Mouse (Mus musculus) midbrain, embryonic 15.5 days (tissue): Measurements from ENCODE around the gene Cenpa. TPM values are rescaled to one million over a fixed set of nuclear protein-coding genes. Genes with fewer than 3 reads are reported as not detected.

Source experiments
- ATAC-seq: fragments of 200-750 bp; cut with Nextera tagmentation; replicated peaks from 2 replicates; pipeline ENCODE4 v1.8.0; 2017; ENCODE audit warnings: moderate TSS enrichment
- H3K27ac ChIP-seq: fragments of 300-500 bp; sonication (generic); 2 replicates; pipeline ENCODE4 v1.5.1; 2015; ENCODE audit warnings: mild to moderate bottlenecking, inconsistent platforms
- H3K27me3 ChIP-seq: fragments of 300-500 bp; sonication (generic); replicated peaks from 2 replicates; pipeline ENCODE4 v1.6.1; 2015; ENCODE audit warnings: inconsistent platforms
- H3K36me3 ChIP-seq: fragments of 300-500 bp; sonication (generic); replicated peaks from 2 replicates; pipeline ENCODE4 v1.6.1; 2015; ENCODE audit warnings: inconsistent platforms
- H3K4me1 ChIP-seq: fragments of 300-500 bp; sonication (generic); 2 replicates; pipeline ENCODE4 v1.6.1; 2015; ENCODE audit warnings: inconsistent platforms
- H3K4me2 ChIP-seq: fragments of 300-500 bp; sonication (generic); 2 replicates; pipeline ENCODE4 v1.6.1; 2015; ENCODE audit warnings: inconsistent platforms, mild to moderate bottlenecking, moderate library complexity
- H3K4me3 ChIP-seq: fragments of 300-500 bp; sonication (generic); 2 replicates; pipeline ENCODE4 v1.5.1; 2015; ENCODE audit warnings: mild to moderate bottlenecking, inconsistent platforms
- H3K9ac ChIP-seq: fragments of 300-500 bp; sonication (generic); 2 replicates; pipeline ENCODE4 v1.6.1; 2015; ENCODE audit warnings: mild to moderate bottlenecking, inconsistent platforms
- H3K9me3 ChIP-seq: fragments of 300-500 bp; sonication (generic); 2 replicates; pipeline ENCODE4 v1.6.1; 2016; ENCODE audit warnings: inconsistent platforms
- WGBS: fragments of 180-500 bp; shearing (Covaris S2); methylation state at CpG from one replicate; pipeline ENCODE4 v1.1.7; 2015; ENCODE audit warnings: mixed read lengths; 5-methylcytosine and 5-hydroxymethylcytosine counted together
- microRNA-seq: library from miRNA; unstranded; fragments of <30 nt; microRNA quantifications from one replicate; pipeline ENCODE4, GENCODE M21; 2016
- polyA plus RNA-seq: library from polyadenylated mRNA; unstranded; fragments of >200 nt; fragmentation: Nextera tagmentation; extraction: Ambion mirVana; gene quantifications from 2 replicates; pipeline ENCODE4 v1.2.1, GENCODE M21; 2015

Cenpa gene
- polyA plus RNA-seq, 1 experiment from 2014 or later, result 39.4 TPM

DNA sequence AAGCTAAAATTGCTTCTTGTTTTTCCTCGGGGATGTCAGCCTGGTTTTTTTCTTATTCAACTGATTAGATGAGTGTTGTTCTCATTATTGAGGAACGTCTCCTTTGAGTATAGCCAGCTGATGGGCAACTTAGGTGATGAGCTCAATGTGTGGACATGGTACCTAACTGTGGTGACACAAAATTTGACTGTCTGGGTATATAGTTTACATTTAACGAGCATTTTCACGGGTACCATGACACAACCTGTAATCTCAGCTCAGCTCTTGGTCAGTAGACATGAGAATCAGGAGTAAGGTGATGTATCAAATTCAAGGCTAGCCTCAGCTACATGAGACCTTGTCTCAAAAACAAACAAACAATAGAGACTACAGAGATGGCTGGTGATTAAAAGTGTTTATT, 50.9 kb downstream of the Cenpa start:
- no peak overlapping the region; the same call in 1 of the 2 replicates for H3K27ac ChIP-seq
- no peaks in the 10 kb centered on the region; the same call in 1 of the 2 replicates for H3K36me3 ChIP-seq
- no peak for ATAC-seq
- H3K27me3 ChIP-seq, result no peaks in the 10 kb centered on the region
- WGBS, result 86% methylated on average over 4 of the region's 4 CpGs
- H3K4me2 ChIP-seq, result no peak overlapping the region
- no peak overlapping the region for H3K4me3 ChIP-seq
- peaks cover 40% of the 10 kb centered on the region for H3K4me1 ChIP-seq
- no peak overlapping the region for H3K9ac ChIP-seq
- no peaks in the 10 kb centered on the region for H3K9me3 ChIP-seq

GRCm38 (mm10) chr5:30717991-30718703, 51.6 kb downstream of the Cenpa start:
- Histone ChIP-seq H3K9me3 (no peaks in the 10 kb centered on the region), H3K9ac (no peak overlapping the region; the same call in 1 of the 2 replicates), H3K36me3 (no peaks in the 10 kb centered on the region; the same call in 1 of the 2 replicates), H3K4me1 (peaks cover 40% of the 10 kb centered on the region), H3K27ac (peak overlapping the region; percentile 60), H3K27me3 (no peaks in the 10 kb centered on the region), H3K4me3 (no peak overlapping the region), H3K4me2 (peak overlapping the region; percentile 24)
- no peak for ATAC-seq
- 26% methylated on average over 10 of the region's 10 CpGs for WGBS

DNA sequence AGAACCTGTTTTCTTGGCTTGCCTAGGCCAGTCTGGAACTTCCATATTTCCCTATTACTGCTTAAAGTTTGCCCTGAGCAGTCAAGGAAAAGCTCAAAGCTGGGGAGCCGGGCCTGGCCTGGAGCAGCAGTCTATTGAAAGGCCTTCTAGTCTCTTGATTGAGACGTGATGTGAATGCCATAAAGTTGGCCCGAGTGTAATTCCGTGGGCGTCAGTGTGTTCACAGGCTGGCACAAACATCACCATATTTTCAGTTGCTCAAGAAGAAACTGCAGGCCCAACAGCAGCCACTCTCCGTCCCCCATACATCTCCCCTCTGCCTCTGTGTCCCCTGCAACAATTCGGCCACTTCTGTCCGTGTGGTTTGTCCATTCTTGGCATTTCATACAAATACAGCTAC, 55.4 kb downstream of the Cenpa start:
- H3K4me3 ChIP-seq, result no peak overlapping the region
- H3K4me2 ChIP-seq, result no peak overlapping the region
- H3K27ac ChIP-seq, result no peak overlapping the region
- H3K4me1 ChIP-seq, result peaks cover 19% of the 10 kb centered on the region
- H3K9me3 ChIP-seq, result no peaks in the 10 kb centered on the region
- H3K36me3 ChIP-seq, result peaks cover 6% of the 10 kb centered on the region; the same call in 1 of the 2 replicates
- H3K27me3 ChIP-seq, result no peaks in the 10 kb centered on the region
- no peak overlapping the region for H3K9ac ChIP-seq
- no peak for ATAC-seq
- 82% methylated on average over 8 of the region's 8 CpGs for WGBS

Small RNA genes lying within 50 kb of the gene (microRNA-seq; reads per million reads assigned to microRNA genes)
- not detected for gene Mir5625

Other genes with a start within 250 kb of the Cenpa start
- 4.0 TPM in 2 replicates for gene Otof, start 204.8 kb upstream of the Cenpa start, polyA plus RNA-seq
- gene 1700001C02Rik, start 200.7 kb upstream of the Cenpa start, polyA plus RNA-seq, result 0.96 and 1.2 TPM in 2 replicates
- not detected in 2 replicates for gene Cib4, start 120.9 kb upstream of the Cenpa start, polyA plus RNA-seq
- gene Kcnk3, start 78.6 kb upstream of the Cenpa start, polyA plus RNA-seq, result 6.7 and 7.4 TPM in 2 replicates
- 33.0 and 33.1 TPM in 2 replicates for gene Slc35f6, start 18.8 kb upstream of the Cenpa start, polyA plus RNA-seq
- 280 and 293 TPM in 2 replicates for gene Dpysl5, start 44.8 kb downstream of the Cenpa start, polyA plus RNA-seq
- 164 and 166 TPM in 2 replicates for gene Mapre3, start 147.9 kb downstream of the Cenpa start, polyA plus RNA-seq
- gene Tmem214, start 201.2 kb downstream of the Cenpa start, polyA plus RNA-seq, result 68.8 and 72.7 TPM in 2 replicates
- 25.2 and 32.3 TPM in 2 replicates for gene Agbl5, start 221.9 kb downstream of the Cenpa start, polyA plus RNA-seq
- gene Ost4, start 241.0 kb downstream of the Cenpa start, polyA plus RNA-seq, result 217 and 225 TPM in 2 replicates
- gene Emilin1, start 246.6 kb downstream of the Cenpa start, polyA plus RNA-seq, result 17.8 and 20.3 TPM in 2 replicates